Mouse (Mus musculus): ENCODE measurements around the gene Gdpd3.

Gdpd3 gene

GRCm38 (mm10) chr7:126808703-126809455, 42.7 kb downstream of the Gdpd3 start:
- peak; percentile 90 for DNase-seq

- no peak for DNase-seq
Measured at GRCm38 (mm10) chr7:126809723-126810369, 43.7 kb downstream of the Gdpd3 start.

- DNase-seq = no peak
Measured at GRCm38 (mm10) chr7:126815726-126816222, 49.6 kb downstream of the Gdpd3 start.

GRCm38 (mm10) chr7:126816494-126816893, 50.4 kb downstream of the Gdpd3 start:
- DNase-seq = no peak

GRCm38 (mm10) chr7:126817595-126817994, 51.5 kb downstream of the Gdpd3 start:
- no peak for DNase-seq

GRCm38 (mm10) chr7:126818818-126819217, 52.7 kb downstream of the Gdpd3 start:
- DNase-seq = no peak

- DNase-seq = peak; percentile 94
Measured at GRCm38 (mm10) chr7:126821835-126822511, 55.8 kb downstream of the Gdpd3 start.

- peak; percentile 67 for DNase-seq
Measured at GRCm38 (mm10) chr7:126822741-126823140, 56.6 kb downstream of the Gdpd3 start.

- DNase-seq = peak; percentile 67
Measured at GRCm38 (mm10) chr7:126823202-126823711, 57.1 kb downstream of the Gdpd3 start.

GRCm38 (mm10) chr7:126823940-126824339, 57.8 kb downstream of the Gdpd3 start:
- peak; percentile 63 for DNase-seq

Data from cerebellum, adult 9-10 months (tissue).